Mouse (Mus musculus) kidney, adult 8-10 months (tissue): ENCODE results near the gene Amz2.

Experiments
- DNase-seq, 2 experiments: peaks; one replicate each; pipeline ENCODE4 v3.0.0; 2022

The Amz2 gene

GRCm38 (mm10) chr11:109422263-109422662 lies 3.5 kb upstream of the Amz2 start:
- no peak for DNase-seq

GRCm38 (mm10) chr11:109423294-109423693 lies 2.5 kb upstream of the Amz2 start:
- no peak for DNase-seq

GRCm38 (mm10) chr11:109426272-109426586 lies 483 bp downstream of the Amz2 start:
- no peak for DNase-seq

- DNase-seq: no peak
Observed at GRCm38 (mm10) chr11:109427353-109427752, 1.6 kb downstream of the Amz2 start.

DNA sequence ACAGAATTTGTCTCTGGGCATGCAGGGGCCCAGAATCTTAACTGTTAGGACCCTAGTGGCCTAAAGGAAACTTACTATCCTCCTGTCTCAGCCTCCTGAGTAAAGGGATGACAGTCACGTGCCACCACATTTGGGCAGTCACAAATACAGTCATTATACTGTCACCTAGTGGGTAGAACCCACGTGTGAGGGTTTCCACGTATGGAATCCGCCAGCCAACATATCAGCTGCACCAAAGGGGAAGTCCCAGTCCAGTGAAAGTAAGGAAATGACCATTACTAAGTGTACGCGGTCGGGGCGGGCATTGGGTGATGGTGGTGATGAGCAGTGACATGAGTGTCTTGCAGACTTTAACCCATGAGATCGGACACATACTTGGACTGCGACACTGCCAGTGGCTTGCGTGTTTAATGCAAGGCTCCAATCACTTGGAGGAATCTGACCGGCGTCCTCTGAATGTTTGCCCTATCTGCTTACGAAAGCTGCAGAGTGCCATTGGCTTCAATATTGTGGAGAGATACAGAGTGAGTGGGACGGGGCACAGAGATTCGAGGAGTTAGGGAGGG lies 8.6 kb downstream of the Amz2 start:
- DNase-seq: no peak

GRCm38 (mm10) chr11:109436889-109437288 lies 11.1 kb downstream of the Amz2 start:
- no peak for DNase-seq

DNA sequence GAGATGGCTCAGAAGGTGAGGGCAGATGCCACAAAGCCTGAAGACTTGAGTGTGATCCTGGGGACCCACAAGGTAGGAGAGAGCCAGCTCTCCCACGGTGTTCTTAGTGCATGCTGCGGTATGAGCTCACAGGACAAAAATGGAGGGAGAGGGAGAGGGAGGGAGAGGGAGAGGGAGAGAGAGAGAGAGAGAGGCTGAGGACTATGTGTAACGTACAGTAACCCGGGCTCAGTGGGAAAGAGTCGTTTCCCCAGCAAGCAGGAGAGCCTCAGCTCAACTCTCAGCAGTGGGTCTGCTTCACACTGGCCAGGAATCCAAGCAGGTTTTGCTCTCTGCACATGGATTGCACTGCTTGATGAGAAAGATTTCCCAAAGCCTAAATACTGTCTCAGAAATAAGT lies 13.5 kb downstream of the Amz2 start:
- DNase-seq: no peak

DNA sequence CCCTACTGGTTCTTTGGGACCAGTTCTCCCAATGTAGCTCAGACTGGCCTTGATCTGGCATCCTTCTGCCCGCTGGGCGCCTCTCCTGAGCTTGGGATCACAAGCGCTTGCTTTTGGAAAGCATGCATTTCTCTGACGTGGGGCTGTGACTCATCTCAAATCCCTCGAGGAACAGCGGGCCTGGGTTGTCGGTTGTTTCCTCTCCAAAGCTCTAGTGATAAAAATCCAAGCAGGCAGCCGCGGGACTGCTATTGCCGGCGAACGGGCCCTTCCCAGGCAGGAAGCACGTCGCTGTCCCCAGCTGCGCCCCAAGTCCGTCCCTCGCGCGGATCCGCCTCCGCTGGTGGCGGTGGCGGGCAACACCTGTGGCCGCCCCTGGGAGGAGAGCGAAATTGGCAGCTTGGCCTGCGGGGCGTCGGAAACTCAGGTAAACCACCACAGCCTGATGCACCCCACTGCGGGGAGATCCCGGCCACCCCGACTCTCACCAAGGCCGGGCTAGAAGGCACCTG lies 14.1 kb downstream of the Amz2 start:
- peak; percentile 70 to 76 for DNase-seq

DNA sequence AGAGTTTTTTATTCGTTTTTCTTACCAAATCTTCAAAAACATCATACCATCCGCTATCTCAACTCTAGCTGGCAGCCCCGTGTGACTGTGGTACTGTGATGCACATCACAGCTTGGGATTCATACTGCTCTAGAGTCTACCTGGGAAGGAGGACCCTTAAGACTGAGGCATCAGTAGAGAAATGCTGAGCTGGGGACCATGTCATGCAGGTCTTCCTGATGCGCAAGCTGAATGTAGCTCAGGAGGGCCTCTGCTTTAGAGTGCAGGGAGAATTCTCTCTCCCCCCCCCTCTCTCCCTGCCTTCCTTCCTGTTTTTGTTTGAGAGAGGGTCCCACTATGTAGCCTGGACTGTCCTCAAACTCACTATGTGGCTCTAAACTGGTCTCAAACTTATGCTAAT lies 14.9 kb downstream of the Amz2 start:
- no peak for DNase-seq

GRCm38 (mm10) chr11:109441119-109441518 lies 15.4 kb downstream of the Amz2 start:
- DNase-seq: peak; percentile 24 to 58

DNA sequence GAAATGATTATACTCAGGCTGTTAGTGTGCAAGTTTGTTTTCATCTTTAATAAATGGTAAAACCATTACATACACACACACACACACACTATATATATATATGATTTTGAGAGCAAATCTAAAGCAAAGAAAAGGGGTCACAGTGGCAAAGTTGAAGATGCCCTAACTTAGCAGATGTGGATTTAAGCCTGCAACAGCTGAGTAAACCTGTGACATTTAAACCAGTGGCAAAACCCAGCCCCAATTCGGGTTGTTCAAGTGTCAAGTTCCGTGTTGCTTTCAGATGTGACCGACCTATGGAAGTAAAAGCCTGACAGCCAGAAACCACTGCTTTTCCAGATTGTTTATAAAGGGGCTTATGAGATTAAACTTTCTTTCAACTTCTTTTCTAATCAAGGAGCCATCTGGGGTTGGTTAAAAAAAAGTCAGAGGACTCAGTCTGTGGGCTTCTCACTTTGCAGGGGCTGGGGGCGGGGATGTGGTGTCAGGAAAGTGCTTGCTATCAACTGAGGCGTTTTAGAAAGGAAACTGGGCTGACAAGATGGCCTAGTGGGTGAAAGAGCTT lies 16.5 kb downstream of the Amz2 start:
- no peak for DNase-seq

- no peak for DNase-seq
Observed at GRCm38 (mm10) chr11:109443468-109444263, 17.9 kb downstream of the Amz2 start.

DNA sequence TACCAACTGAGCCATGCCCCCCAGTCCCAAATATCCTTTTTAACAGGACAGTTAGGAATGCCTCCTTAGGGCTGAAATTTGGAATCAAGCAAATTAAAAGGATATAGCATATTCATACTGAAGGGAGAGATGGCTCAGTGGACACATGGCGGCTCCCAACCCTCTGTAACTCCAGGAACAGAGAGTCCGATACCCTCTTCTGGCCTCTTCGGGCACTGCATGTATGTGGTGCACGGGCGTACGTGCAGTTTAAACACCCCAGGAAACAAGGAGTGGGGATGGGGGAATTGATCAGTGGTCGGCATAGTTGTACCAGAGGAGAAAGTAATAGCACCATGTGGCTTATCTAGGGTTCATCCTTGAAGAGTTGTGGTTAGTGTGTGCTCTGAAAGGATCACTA lies 18.9 kb downstream of the Amz2 start:
- peak in 1 of 2 experiments; percentile 19 for DNase-seq

DNA sequence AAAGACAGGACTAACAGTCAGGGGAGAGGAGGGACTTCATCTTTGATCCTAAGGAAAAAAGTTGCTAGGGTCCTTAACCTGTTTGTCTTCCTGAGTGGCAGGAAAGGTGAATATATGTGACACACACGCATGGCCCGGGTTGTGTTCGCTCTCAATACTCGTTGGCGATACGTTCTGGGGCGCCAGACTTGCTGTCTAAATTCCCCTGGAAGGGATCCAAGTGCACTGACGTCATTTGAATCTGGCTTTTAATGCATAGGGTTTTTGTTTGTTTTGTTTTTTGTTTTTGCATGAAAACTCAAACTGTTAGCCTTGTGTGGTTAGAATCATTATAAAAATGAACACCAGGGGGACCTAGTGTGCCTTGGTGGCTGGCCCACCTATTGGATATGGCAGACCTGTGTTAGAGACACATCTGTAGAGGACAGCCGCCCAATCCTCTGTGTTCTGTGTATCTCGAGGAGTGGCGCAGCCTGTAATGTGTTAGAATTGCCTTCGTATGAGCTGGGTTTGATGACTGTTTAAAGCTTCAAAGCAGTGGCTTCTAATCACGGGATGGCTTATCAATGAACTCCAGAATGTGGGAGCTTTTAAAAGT lies 19.8 kb downstream of the Amz2 start:
- peak in 1 of 2 experiments; percentile 31 for DNase-seq

GRCm38 (mm10) chr11:109451169-109451568 lies 25.4 kb downstream of the Amz2 start:
- no peak for DNase-seq

DNA sequence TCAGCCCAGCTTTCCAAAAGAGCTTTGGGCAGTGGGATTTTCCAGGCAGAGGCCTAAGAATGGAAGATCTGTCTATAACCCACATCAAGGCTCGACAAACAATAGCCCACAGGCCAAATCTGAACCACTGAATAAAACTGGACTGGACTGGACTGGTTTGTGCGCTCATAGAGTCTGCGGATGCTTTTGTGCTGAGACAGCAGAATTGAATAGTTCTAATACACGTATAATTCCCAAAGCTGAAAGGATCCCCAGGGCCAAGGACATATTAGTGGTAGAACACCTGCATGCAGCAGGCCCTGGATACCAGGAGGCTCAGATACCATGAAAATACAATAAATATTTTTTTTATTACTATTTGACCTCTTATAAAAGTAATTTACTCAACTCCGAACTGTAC lies 30.5 kb downstream of the Amz2 start:
- DNase-seq: no peak

DNA sequence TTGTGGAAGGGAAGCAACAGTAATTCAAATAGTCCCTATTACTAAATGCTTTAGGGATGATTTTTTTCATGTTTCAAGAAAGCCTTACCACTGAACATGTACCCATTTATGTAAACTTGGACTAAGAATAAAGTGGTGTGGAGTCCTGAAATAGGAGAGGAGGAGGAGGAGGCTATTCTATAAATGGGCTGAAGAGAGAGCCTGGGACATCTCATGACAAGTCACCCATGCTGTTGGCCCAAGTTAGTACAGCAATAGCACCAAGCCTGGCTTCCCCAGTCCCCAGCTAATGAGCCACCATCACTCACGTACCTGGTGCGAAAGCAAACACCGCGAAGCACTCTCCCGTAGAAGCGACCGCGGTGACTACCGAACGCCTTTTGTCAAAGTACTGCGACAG lies 32.4 kb downstream of the Amz2 start:
- DNase-seq: no peak

DNA sequence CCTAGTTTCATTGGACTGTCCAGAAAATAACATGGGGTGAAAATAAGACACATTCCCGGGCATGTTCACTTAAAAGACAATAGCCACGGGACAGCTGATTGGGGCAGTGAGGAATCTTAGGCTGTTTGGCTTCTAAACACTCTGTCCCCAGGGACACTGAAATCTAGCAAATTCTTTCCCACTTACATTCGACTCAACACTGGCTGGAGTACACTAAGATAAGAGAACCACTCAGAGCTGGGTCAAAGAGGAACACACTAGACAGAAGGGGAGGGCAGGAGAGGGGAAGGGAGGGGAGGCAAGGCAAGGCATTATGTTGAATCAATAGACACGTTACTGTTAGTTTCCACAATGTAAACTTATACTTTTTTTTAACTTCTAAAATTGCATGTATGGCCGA lies 34.8 kb downstream of the Amz2 start:
- DNase-seq: no peak

- no peak for DNase-seq
Observed at GRCm38 (mm10) chr11:109465068-109465467, 39.3 kb downstream of the Amz2 start.

DNA sequence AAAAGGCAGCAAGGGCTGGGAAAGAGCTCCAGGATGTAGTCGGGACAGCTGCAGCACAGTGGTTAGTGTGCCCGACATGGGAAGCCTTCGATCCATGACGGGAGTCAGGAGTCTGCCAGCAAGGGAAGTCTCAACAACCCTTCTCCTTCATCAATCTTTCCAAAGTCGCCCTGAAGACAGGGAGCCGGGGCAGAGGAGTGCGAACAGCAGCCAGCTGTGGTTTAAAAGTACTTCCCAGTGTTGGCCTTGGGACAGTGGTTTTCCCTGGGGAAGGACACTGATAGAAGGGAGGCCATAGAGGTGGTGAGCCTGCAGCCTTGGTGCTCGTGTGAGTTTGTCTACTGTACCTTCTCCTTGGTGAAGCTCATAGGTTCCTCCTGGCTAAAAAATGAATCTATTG lies 41.2 kb downstream of the Amz2 start:
- DNase-seq: no peak

DNA sequence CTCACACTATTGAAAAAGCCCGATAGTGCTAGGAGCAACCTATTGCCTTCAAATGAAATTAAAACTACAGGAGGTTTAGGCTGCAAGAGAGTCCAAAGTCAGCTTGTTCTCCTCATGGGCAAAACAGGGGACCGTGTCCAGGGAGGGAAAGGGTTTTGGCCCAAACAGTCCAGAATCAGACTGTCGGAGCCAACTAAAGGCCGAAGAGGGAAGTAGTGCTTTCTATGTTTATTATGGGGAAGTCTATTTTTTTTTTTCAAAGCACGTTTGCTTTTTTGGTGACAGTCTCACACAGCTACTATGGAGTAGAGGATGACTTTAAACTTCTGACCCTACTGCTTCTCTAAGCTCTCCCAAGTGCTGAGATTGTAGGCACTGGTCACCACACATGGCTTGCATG lies 42.4 kb downstream of the Amz2 start:
- DNase-seq: no peak

DNA sequence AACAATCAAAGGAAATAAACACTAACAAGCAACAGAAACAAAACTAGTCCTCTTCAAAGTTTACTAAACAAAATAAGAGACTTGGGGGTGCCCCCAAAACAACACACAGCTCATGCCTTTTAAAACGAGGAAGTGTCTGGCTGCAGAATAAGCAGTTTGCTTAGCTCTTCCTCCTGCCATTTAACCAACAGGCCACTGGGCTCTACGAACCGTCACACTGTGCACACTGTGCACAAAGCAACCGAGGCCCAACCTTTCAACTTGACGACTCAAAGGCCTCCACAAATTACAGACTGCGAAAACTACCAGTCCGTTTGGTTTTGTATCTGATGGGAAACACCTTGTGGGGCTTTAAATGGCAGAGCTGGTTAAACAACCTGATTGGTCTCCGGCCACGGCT lies 44.4 kb downstream of the Amz2 start:
- no peak for DNase-seq

- DNase-seq: no peak
Observed at GRCm38 (mm10) chr11:109470921-109471861, 45.4 kb downstream of the Amz2 start.
